Mouse (Mus musculus) intestine, embryonic 16.5 days (tissue): Measurements from ENCODE around the gene Zfp628. TPM values are rescaled to one million over a fixed set of nuclear protein-coding genes. Genes with fewer than 3 reads are reported as not detected.

Source experiments
- ATAC-seq: fragments of 200-750 bp; cut with Nextera tagmentation; 2 replicates; pipeline ENCODE4 v1.8.0; 2017; ENCODE audit warnings: moderate TSS enrichment, moderate library complexity
- H3K27ac ChIP-seq: fragments of 300-500 bp; sonication (generic); 2 replicates; pipeline ENCODE4 v1.5.1; 2014; ENCODE audit warnings: mild to moderate bottlenecking, low read length
- H3K27me3 ChIP-seq: fragments of 300-500 bp; sonication (generic); replicated peaks from 2 replicates; pipeline ENCODE4 v1.6.1; 2014; ENCODE audit warnings: low read length, control low read depth, mixed read lengths; ENCODE audit not compliant: control insufficient read depth, insufficient read depth
- H3K36me3 ChIP-seq: fragments of 300-500 bp; sonication (generic); 2 replicates; pipeline ENCODE4 v1.6.1; 2014; ENCODE audit warnings: low read length, control low read depth; ENCODE audit not compliant: control insufficient read depth, insufficient read depth
- H3K4me1 ChIP-seq: fragments of 300-500 bp; sonication (generic); 2 replicates; pipeline ENCODE4 v1.6.1; 2014; ENCODE audit warnings: low read length, control low read depth, mixed read lengths; ENCODE audit not compliant: control insufficient read depth, insufficient read depth
- H3K4me2 ChIP-seq: fragments of 300-500 bp; sonication (generic); 2 replicates; pipeline ENCODE4 v1.6.1; 2014; ENCODE audit warnings: low read depth, low read length, control low read depth
- H3K4me3 ChIP-seq: fragments of 300-500 bp; sonication (generic); 2 replicates; pipeline ENCODE4 v1.5.1; 2014; ENCODE audit warnings: mild to moderate bottlenecking, low read length
- H3K9ac ChIP-seq: fragments of 300-500 bp; sonication (generic); 2 replicates; pipeline ENCODE4 v1.6.1; 2014; ENCODE audit warnings: low read depth, low read length
- H3K9me3 ChIP-seq: fragments of 300-500 bp; sonication (generic); 2 replicates; pipeline ENCODE4 v1.6.1; 2016; ENCODE audit warnings: low read length, control low read depth; ENCODE audit not compliant: control insufficient read depth
- WGBS: fragments of 180-500 bp; shearing (Covaris S2); extraction: QIAGEN DNeasy Blood & Tissue Kit; methylation state at CpG from one replicate; pipeline ENCODE4 v1.1.7; 2014; 5-methylcytosine and 5-hydroxymethylcytosine counted together
- polyA plus RNA-seq: library from polyadenylated mRNA; unstranded; fragments of >200 nt; fragmentation: Nextera tagmentation; extraction: Ambion mirVana; gene quantifications from 2 replicates; pipeline ENCODE4 v1.2.1, GENCODE M21; 2015

The Zfp628 gene
- polyA plus RNA-seq, 1 experiment from 2014 or later, result 2.7 TPM

DNA sequence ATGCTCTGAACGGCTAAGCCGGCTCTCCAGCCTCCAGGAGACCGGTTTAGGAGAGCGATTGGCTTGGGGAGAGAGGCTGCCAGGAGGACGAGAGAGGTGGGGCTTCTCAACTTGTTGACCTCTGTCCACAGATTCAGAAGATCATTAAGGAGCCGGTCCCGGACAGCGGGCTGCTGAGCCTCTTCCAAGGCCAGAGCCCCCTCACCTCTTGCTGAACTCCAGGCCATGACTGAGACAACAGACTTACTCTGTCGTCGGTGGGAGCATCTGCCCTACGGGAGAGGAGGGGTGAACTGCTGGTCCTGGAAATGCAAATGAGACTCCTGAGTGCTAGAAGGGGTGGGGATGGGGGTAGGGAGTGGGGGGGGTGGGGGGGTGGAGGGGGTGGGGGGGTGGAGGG is 19.8 kb upstream of the Zfp628 start:
- H3K4me2 ChIP-seq, result no peak overlapping the region
- no peak for ATAC-seq
- WGBS, result 50% methylated on average over 11 of the region's 11 CpGs
- no peaks in the 10 kb centered on the region for H3K36me3 ChIP-seq
- H3K27me3 ChIP-seq, result no peaks in the 10 kb centered on the region; the same call in 1 of the 2 replicates
- no peaks in the 10 kb centered on the region for H3K9me3 ChIP-seq
- H3K27ac ChIP-seq, result no peak overlapping the region
- no peak overlapping the region for H3K4me3 ChIP-seq
- H3K9ac ChIP-seq, result no peak overlapping the region
- no peaks in the 10 kb centered on the region for H3K4me1 ChIP-seq

DNA sequence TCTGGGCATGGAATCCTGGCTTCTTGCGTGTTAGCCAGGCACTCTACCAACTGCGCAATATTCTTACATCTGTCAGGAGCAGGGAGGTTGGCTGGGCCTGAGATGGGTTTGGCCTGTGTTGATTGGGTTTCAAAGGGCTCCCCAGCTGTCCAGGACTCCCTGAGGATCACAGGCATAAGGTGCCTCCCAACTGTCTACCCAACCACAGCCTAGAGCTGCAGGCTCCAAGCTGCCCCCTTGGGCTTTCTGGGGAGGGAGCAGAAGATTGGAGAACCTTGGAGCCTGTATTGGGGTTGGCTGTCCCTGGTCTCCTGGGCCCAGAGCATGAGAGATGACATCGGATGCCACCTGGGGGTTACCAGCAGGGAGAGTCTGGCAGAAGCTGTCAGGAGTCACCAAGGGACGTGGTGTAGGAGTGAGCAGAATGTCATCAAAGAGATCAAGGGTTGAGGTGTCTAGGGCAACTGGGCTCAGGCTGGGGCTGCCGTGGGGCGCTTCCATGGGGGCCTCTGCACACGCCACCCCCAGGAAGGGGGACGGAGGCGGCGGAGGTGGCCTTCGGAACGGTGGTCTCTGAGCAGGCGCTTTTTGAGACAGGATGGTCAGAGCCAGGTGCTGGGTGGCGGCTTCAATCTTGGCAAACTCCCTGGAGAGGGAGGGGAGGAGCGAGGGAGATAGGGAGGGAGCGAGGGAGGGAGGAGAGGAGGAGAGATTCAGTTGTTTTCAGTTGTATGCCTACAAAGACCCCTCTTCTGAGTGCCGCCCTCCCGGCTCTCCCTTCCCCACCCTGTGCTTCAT is 16.0 kb upstream of the Zfp628 start:
- Histone ChIP-seq H3K27me3 (no peaks in the 10 kb centered on the region; the same call in 1 of the 2 replicates), H3K36me3 (no peaks in the 10 kb centered on the region), H3K9ac (peak overlapping the region; percentile 53), H3K4me2 (peak overlapping the region; percentile 45), H3K9me3 (no peaks in the 10 kb centered on the region; the same call in 1 of the 2 replicates), H3K4me1 (no peaks in the 10 kb centered on the region), H3K27ac (no peak overlapping the region), H3K4me3 (peak overlapping the region; percentile 29)
- peak; percentile 61 for ATAC-seq
- WGBS, result 18% methylated on average over 18 of the region's 18 CpGs

DNA sequence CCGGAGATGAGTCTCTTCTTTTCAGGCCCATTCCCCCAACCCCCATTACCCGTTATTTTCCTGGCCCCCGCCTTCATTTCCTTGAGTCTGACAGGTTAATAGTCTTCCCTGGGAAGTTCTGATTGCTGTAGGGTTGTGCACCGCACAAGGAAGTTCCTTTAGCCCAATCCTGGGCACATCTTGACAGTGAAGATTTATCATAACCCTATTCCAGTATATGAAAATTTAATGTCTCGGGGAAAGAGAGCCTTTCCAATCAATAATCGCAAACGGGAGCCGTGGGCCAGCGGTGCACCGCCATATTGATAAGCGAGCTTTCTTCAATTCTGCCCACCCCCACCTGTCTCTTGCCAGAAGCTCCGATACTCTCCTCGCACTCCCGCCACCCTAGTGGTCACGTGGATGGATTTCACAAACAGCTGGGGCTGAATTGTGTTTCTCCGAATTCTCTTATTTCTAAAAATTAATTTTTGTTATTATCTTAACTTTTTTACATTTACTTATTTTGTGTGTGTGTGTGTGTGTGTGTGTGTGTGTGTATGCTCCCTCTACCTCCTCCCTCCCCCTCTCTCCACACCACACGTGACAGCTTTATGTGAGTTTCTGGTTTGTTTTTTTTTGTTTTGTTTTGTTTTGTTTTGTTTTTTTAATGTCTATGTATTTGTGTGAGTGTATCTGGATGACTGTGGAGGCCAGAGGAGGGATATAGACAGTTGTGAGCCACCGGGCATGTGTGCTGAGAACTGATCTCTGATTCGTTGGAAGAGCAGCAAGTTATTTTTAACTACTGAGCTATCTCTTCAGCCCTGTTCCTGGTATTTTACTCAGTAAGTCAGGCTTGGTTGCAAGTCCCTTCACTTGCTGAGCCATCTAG is 15.1 kb upstream of the Zfp628 start:
- Histone ChIP-seq H3K4me1 (no peaks in the 10 kb centered on the region), H3K4me3 (peak overlapping the region; percentile 29), H3K9me3 (no peaks in the 10 kb centered on the region; the same call in 1 of the 2 replicates), H3K36me3 (no peaks in the 10 kb centered on the region), H3K4me2 (peak overlapping the region; percentile 45), H3K27me3 (no peaks in the 10 kb centered on the region; the same call in 1 of the 2 replicates), H3K27ac (no peak overlapping the region), H3K9ac (peak overlapping the region; percentile 53)
- WGBS, result 6% methylated on average over 19 of the region's 19 CpGs
- peak; percentile 61; the same call in 1 of the 2 replicates for ATAC-seq

DNA sequence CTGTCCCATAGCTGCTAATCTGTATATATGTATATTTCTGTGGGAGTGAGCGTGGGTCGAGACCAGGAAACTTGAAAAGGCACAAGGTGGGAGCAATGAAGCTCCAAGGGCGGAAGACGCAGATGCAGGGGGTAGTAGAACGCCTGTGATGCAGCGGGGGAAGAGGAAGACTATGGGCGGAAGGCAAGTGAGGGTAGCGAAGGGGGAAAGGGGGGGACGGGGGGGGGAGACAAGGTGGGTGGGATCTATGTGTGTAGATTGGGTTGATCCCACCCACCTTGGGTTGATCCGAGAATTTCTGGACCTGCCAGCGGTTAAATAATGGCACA is 14.5 kb upstream of the Zfp628 start:
- Histone ChIP-seq H3K36me3 (no peaks in the 10 kb centered on the region), H3K9ac (no peak overlapping the region), H3K27ac (no peak overlapping the region), H3K4me2 (no peak overlapping the region), H3K4me1 (no peaks in the 10 kb centered on the region), H3K9me3 (no peaks in the 10 kb centered on the region; the same call in 1 of the 2 replicates), H3K27me3 (no peaks in the 10 kb centered on the region; the same call in 1 of the 2 replicates), H3K4me3 (no peak overlapping the region)
- no peak for ATAC-seq
- WGBS, result 35% methylated on average over 11 of the region's 11 CpGs

DNA sequence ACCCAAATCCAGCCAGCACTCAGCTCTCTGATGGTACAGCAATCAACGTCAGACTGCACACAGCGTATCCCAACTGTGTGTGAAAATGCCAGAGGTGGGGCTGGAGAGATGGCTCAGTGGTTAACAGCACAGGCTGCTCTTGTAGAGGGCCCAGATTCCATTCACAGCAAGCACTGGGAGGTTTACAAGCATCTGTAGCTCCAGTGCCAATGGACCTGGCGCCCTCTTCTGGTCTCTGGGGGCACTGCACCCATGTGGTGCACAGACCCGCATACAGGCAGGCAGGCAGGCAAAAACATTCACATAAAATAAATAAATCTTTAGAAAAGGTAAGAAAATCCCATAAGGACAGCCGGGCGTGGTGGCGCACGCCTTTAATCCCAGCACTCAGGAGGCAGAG is 13.8 kb upstream of the Zfp628 start:
- Histone ChIP-seq H3K9me3 (no peaks in the 10 kb centered on the region; the same call in 1 of the 2 replicates), H3K27ac (no peak overlapping the region), H3K4me3 (no peak overlapping the region), H3K4me2 (no peak overlapping the region), H3K9ac (no peak overlapping the region), H3K4me1 (no peaks in the 10 kb centered on the region), H3K36me3 (no peaks in the 10 kb centered on the region), H3K27me3 (no peaks in the 10 kb centered on the region; the same call in 1 of the 2 replicates)
- no peak for ATAC-seq
- 52% methylated on average over 8 of the region's 8 CpGs for WGBS

DNA sequence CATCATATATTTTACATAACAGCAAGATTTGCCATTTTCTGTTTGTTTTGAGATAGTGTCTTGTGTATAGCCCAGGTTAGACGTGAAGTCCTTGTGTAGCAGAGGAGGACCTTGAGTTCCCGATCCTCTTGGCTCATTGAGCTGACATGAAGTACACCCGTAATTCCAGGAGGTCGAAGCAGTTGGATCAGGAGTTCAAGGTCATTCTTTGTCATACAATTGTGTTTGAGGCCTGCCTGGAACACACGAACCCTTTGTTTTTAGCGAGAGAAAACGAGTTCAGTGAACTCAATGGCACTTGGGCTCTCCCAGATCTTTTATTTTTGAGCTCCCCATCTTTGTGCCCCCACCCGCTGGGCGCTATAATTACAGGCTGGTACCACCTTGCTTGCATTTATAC is 12.6 kb upstream of the Zfp628 start:
- ATAC-seq, result no peak
- whole genome bisulfite sequencing, result 75% methylated on average over 9 of the region's 9 CpGs
- Histone ChIP-seq H3K36me3 (no peaks in the 10 kb centered on the region), H3K4me2 (no peak overlapping the region), H3K4me3 (no peak overlapping the region), H3K27ac (no peak overlapping the region), H3K9me3 (no peaks in the 10 kb centered on the region; the same call in 1 of the 2 replicates), H3K9ac (no peak overlapping the region), H3K4me1 (no peaks in the 10 kb centered on the region), H3K27me3 (no peaks in the 10 kb centered on the region; the same call in 1 of the 2 replicates)

DNA sequence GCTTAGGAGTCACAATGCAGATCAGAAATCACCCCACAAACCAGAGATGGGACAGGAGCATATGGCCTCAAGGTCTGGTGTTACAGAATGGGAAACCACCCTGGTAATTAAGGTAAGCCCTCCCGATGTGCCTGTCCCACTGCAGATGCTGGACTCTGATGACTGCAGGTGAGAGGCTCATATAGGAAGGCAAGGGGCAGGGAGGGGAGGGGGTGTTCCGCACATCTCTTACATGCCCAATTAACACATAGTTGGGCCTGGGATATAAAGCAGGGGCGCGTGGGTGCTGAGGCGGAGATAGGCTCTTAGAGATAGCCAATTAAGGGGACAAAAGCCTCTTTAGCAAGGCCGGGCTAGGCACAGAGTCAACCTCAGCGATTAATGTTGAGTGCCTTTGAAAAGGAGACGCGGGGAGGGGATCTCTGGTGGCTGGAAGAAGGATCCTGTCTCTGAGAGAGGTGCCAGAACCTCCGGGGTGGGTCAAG is 8.5 kb upstream of the Zfp628 start, which contains the start of gene Gm36210:
Gene Gm36210, minus strand, starts transcription at position 51 of the 485 bp plus-strand sequence.
- Histone ChIP-seq H3K4me2 (no peak within 1 kb of the TSS), H3K36me3 (no peaks in the 10 kb centered on the region), H3K9me3 (no peaks in the 10 kb centered on the region), H3K27me3 (no peaks in the 10 kb centered on the region), H3K4me1 (no peaks in the 10 kb centered on the region), H3K9ac (no peak within 1 kb of the TSS), H3K4me3 (no peak within 1 kb of the TSS), H3K27ac (no peak within 1 kb of the TSS)
- WGBS, result 59% methylated on average over 10 of the region's 10 CpGs
- no peak for ATAC-seq

DNA sequence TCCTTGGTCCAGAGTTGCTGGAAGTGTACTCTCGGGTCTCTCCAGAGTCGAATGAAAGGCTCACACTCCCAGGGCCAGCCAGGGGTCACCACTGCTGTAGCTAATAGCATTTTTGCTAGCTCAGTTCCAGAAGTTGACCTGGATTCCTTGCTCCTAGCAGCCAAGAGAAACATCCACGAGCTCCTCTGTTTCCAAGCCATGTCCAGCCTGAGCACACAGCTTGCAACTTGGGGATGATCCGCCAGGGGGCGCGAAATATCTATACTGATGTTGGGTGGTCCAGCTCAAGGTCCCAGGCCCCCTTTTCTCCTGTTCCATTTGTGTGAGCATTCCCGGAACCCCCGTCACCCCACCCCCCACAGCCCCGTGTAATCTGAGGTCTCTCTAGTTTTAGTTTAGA is 3.5 kb upstream of the Zfp628 start:
- WGBS, result 36% methylated on average over 9 of the region's 9 CpGs
- Histone ChIP-seq H3K9ac (no peak overlapping the region), H3K4me1 (peaks cover 12% of the 10 kb centered on the region), H3K27ac (no peak overlapping the region), H3K4me3 (no peak overlapping the region), H3K36me3 (no peaks in the 10 kb centered on the region), H3K27me3 (no peaks in the 10 kb centered on the region), H3K9me3 (no peaks in the 10 kb centered on the region), H3K4me2 (no peak overlapping the region)
- no peak for ATAC-seq

DNA sequence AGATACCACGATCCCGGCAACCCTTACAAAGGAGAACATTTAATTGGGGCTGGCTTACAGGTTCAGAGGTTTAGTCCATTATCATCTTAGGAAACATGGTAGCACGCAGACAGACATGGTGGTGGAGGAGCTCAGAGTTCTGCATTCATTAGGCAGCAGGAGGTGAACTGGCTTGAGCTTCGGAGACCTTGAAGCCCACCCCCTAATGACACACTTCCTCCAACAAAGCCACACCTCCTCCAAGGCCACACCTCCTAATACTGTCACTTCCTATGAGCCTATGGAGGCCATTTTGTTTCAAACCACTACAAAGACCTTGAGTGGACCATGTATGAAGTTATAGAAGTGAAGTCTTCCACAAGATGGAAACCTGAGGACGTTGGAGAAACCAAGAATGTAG is 2.8 kb upstream of the Zfp628 start:
- no peaks in the 10 kb centered on the region for H3K27me3 ChIP-seq
- H3K27ac ChIP-seq, result no peak overlapping the region
- H3K4me2 ChIP-seq, result no peak overlapping the region
- no peaks in the 10 kb centered on the region for H3K36me3 ChIP-seq
- no peak overlapping the region for H3K4me3 ChIP-seq
- no peak overlapping the region for H3K9ac ChIP-seq
- ATAC-seq, result no peak
- 64% methylated on average over 5 of the region's 5 CpGs for WGBS
- no peaks in the 10 kb centered on the region for H3K9me3 ChIP-seq
- H3K4me1 ChIP-seq, result peaks cover 18% of the 10 kb centered on the region
